Mouse (Mus musculus): Measurements from ENCODE around the gene Stt3b. TPM values are rescaled to one million over a fixed set of nuclear protein-coding genes. Genes with fewer than 3 reads are reported as not detected.

Gene Stt3b
- polyA plus RNA-seq, 2 experiments, result 24.6 to 64.4 TPM

DNA sequence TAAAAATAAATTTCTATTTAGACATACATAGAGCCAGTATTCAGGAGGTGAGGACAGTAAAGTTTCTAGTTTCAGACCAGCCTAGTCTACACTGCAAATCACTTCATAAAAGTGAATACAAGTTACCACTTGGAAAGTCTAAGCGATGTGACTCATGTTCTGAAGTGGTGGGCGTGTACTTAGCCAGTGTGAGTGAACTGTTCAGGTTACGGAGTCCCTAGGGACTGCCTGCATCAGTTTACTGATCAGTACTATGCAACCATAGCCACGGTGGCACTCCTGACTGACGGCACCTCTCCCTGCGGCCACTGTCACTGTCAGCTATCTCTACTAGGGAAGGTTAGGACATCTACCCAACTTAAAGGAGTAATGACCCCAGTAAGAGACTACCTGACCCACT lies 65.1 kb downstream of the Stt3b start:
- Histone ChIP-seq H3K4me2 (ENCODE audit: low read depth) (no peak overlapping the region), H3K9me3 (ENCODE audit: control insufficient read depth, low read length) (no peaks in the 10 kb centered on the region), H3K36me3 (replicated peaks; ENCODE audit: control insufficient read depth, insufficient read depth, low read depth) (peaks cover 72% of the 10 kb centered on the region), H3K27ac (no peak overlapping the region), H3K9ac (replicated peaks) (no peak overlapping the region), H3K4me3 (ENCODE audit: insufficient read depth in 1 of 2, low read depth in 2 of 2, low read length in 2 of 2) (no peak overlapping the region), H3K4me1 (replicated peaks; ENCODE audit: control insufficient read depth in 2 of 2, insufficient read depth in 2 of 2, low read length in 1 of 2) (peaks cover 7 to 8% of the 10 kb centered on the region in 2 experiments), H3K27me3 (ENCODE audit: control insufficient read depth, insufficient read depth, low read length) (no peaks in the 10 kb centered on the region)
- 81% methylated on average over 6 of the region's 6 CpGs for WGBS (ENCODE audit: insufficient replicate concordance)
- TF ChIP-seq EP300 (IDR thresholded peaks at IDR 0.05; ENCODE audit: low read depth), result no peak
- no peak for TF ChIP-seq CTCF (IDR thresholded peaks at IDR 0.05; ENCODE audit: low read depth)
- DNase-seq (ENCODE audit: low read depth in 3 of 3, low spot score in 3 of 3), result no peak
- no peak for ATAC-seq (ENCODE audit: insufficient read depth)

DNA sequence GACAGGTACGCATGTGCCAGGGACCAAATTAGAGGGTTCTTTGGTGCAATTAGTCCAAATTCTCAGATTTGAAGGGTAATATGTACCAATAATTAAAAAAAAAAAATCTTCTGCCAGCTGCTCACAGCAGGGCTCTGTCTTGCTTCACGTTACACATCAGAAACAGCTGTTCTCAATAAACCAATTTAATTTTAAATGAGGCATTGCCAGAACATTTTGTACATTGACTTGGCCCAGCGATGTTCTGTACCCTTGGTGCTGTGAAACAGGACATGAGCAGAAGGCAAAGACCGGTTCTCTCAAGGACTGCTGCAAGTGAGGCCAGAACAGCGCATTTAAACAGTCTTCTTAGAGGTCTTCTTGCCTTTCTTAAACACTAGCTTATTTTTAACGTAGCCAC lies 66.6 kb downstream of the Stt3b start:
- H3K9ac ChIP-seq (replicated peaks), result no peak overlapping the region
- H3K36me3 ChIP-seq (replicated peaks; ENCODE audit: control insufficient read depth, insufficient read depth, low read depth), result peaks cover 67% of the 10 kb centered on the region
- H3K4me2 ChIP-seq (ENCODE audit: low read depth), result no peak overlapping the region
- no peaks in the 10 kb centered on the region for H3K9me3 ChIP-seq (ENCODE audit: control insufficient read depth, low read length)
- H3K4me3 ChIP-seq (ENCODE audit: insufficient read depth in 1 of 2, low read depth in 2 of 2, low read length in 2 of 2), result no peak overlapping the region
- H3K27me3 ChIP-seq (ENCODE audit: control insufficient read depth, insufficient read depth, low read length), result no peaks in the 10 kb centered on the region
- DNase-seq (ENCODE audit: low read depth in 3 of 3, low spot score in 3 of 3) (no peak), ATAC-seq (ENCODE audit: insufficient read depth) (no peak)
- no peak for TF ChIP-seq EP300 (IDR thresholded peaks at IDR 0.05; ENCODE audit: low read depth)
- WGBS (ENCODE audit: insufficient replicate concordance), result 91% methylated on average over 6 of the region's 6 CpGs
- H3K4me1 ChIP-seq (replicated peaks; ENCODE audit: control insufficient read depth in 2 of 2, insufficient read depth in 2 of 2, low read length in 1 of 2), result no peaks in the 10 kb centered on the region
- H3K27ac ChIP-seq, result no peak overlapping the region

DNA sequence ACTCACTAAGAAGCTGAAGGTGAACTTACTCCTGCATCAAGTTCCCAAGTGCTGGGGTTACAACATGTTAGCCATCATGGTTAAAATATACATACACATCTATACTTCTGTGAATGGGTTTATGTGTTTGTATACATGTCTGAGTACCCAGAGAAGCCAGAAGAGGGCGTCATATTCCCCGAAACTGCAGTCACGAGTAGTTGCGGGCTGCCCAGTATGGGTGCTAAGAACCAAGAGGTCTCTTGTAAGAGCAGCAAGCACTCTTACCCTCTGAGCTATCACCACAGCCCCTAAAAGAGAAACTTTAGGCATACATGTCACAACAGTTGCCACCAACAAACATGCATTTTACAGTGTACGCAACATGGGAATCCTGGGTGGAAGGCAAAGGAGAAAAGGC lies 70.4 kb downstream of the Stt3b start:
- no peak overlapping the region for H3K4me3 ChIP-seq (ENCODE audit: insufficient read depth in 1 of 2, low read depth in 2 of 2, low read length in 2 of 2)
- H3K4me2 ChIP-seq (ENCODE audit: low read depth), result no peak overlapping the region
- 81% methylated on average over 5 of the region's 5 CpGs for WGBS (ENCODE audit: insufficient replicate concordance)
- H3K4me1 ChIP-seq (replicated peaks; ENCODE audit: control insufficient read depth in 2 of 2, insufficient read depth in 2 of 2, low read length in 1 of 2), result no peaks in the 10 kb centered on the region
- TF ChIP-seq EP300 (IDR thresholded peaks at IDR 0.05; ENCODE audit: low read depth) (no peak), CTCF (IDR thresholded peaks at IDR 0.05; ENCODE audit: low read depth) (0 out of 2 replicates have a peak, but pooled peaks have one; percentile 10)
- no peaks in the 10 kb centered on the region for H3K27me3 ChIP-seq (ENCODE audit: control insufficient read depth, insufficient read depth, low read length)
- no peak overlapping the region for H3K9ac ChIP-seq (replicated peaks)
- no peaks in the 10 kb centered on the region for H3K9me3 ChIP-seq (ENCODE audit: control insufficient read depth, low read length)
- ATAC-seq (ENCODE audit: insufficient read depth), result no peak
- H3K27ac ChIP-seq, result no peak overlapping the region
- no peak for DNase-seq (ENCODE audit: low read depth in 3 of 3, low spot score in 3 of 3)
- peaks cover 40% of the 10 kb centered on the region for H3K36me3 ChIP-seq (replicated peaks; ENCODE audit: control insufficient read depth, insufficient read depth, low read depth)

DNA sequence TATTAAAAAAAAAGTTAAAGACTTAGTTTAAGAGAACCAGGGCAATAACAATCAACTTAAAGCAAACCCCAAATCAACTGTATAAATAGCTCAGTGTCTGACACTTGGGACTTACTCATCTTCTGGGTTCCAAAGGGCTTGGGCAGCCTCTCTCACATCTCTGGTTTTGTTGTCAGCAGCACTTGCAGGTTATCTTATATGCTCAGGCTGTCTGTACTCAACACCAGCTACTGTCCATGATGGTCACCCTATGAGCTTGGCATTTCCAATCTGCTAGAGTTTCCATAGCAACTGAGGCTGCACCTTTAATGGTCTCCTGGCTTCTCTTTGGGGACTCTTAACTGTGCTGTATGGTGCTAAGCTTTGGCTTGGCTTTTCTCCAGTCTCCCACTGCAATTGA lies 72.3 kb downstream of the Stt3b start:
- no peak overlapping the region for H3K4me2 ChIP-seq (ENCODE audit: low read depth)
- no peak overlapping the region for H3K9ac ChIP-seq (replicated peaks)
- ATAC-seq (ENCODE audit: insufficient read depth) (no peak), DNase-seq (ENCODE audit: low read depth in 3 of 3, low spot score in 3 of 3) (peak in 2 of 3 experiments; percentile 47 to 52)
- no peak overlapping the region for H3K4me3 ChIP-seq (ENCODE audit: insufficient read depth in 1 of 2, low read depth in 2 of 2, low read length in 2 of 2)
- H3K9me3 ChIP-seq (ENCODE audit: control insufficient read depth, low read length), result no peaks in the 10 kb centered on the region
- H3K4me1 ChIP-seq (replicated peaks; ENCODE audit: control insufficient read depth in 2 of 2, insufficient read depth in 2 of 2, low read length in 1 of 2), result no peaks in the 10 kb centered on the region
- TF ChIP-seq EP300 (IDR thresholded peaks at IDR 0.05; ENCODE audit: low read depth) (no peak), CTCF (IDR thresholded peaks at IDR 0.05; ENCODE audit: low read depth) (no peak)
- no peaks in the 10 kb centered on the region for H3K27me3 ChIP-seq (ENCODE audit: control insufficient read depth, insufficient read depth, low read length)
- no peak overlapping the region for H3K27ac ChIP-seq
- H3K36me3 ChIP-seq (replicated peaks; ENCODE audit: control insufficient read depth, insufficient read depth, low read depth), result peaks cover 22% of the 10 kb centered on the region

DNA sequence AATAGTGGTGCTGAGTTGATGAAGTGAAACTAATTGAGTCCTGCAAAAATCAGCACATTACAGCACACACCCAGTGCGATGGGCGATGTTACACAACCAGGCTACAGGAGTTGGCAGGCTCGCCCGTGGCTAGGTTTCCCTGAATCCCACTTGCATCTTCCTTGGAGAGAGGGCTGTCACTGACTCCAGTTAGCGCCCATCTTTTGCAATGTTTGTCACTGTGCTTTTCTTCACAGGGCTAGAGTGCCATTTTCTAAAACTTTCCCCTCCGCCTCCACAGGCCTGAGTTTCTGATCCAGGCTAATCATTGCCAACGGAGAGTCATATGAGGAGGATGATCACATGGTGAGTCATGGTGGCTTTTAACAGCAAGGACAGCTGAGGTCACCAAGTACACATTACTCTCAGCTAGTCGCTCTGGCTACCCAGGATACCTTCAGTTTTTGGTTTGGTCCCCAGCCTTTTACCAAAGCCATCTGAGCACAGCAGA lies 73.8 kb downstream of the Stt3b start:
- no peak for DNase-seq (ENCODE audit: low read depth in 3 of 3, low spot score in 3 of 3)
- no peaks in the 10 kb centered on the region for H3K4me1 ChIP-seq (replicated peaks; ENCODE audit: control insufficient read depth in 2 of 2, insufficient read depth in 2 of 2, low read length in 1 of 2)
- WGBS (ENCODE audit: insufficient replicate concordance), result 72% methylated on average over 8 of the region's 8 CpGs
- TF ChIP-seq EP300 (IDR thresholded peaks at IDR 0.05; ENCODE audit: low read depth), result no peak
- no peak for TF ChIP-seq CTCF (IDR thresholded peaks at IDR 0.05; ENCODE audit: low read depth)
- H3K4me2 ChIP-seq (ENCODE audit: low read depth), result no peak overlapping the region
- H3K27me3 ChIP-seq (ENCODE audit: control insufficient read depth, insufficient read depth, low read length), result no peaks in the 10 kb centered on the region
- H3K4me3 ChIP-seq (ENCODE audit: insufficient read depth in 1 of 2, low read depth in 2 of 2, low read length in 2 of 2), result no peak overlapping the region
- no peak for ATAC-seq (ENCODE audit: insufficient read depth)
- no peak overlapping the region for H3K9ac ChIP-seq (replicated peaks)
- no peak overlapping the region for H3K27ac ChIP-seq
- peaks cover 13% of the 10 kb centered on the region for H3K36me3 ChIP-seq (replicated peaks; ENCODE audit: control insufficient read depth, insufficient read depth, low read depth)
- no peaks in the 10 kb centered on the region for H3K9me3 ChIP-seq (ENCODE audit: control insufficient read depth, low read length)
